7 mouse cellular contexts compared by ENCODE assay signal in genomic region chr3:122618991-122619930, GRCm38 (mm10). TPM values are rescaled to one million over a fixed set of nuclear protein-coding genes. Genes with fewer than 3 reads are reported as not detected.
DNase-seq lines count a peak whose midpoint lies in the region; ATAC-seq lines count a peak whose summit lies in the region.

Gene Fnbp1l, minus strand, starts transcription at chr3:122619715.

- peak within 1 kb of the TSS; percentile 98 for H3K27ac ChIP-seq in limb, embryonic 11.5 days (replicated peaks; ENCODE audit: low read depth, low read length)
- peak within 1 kb of the TSS; percentile 97 for H3K27ac ChIP-seq in midbrain, embryonic 12.5 days (replicated peaks)

- peak; percentile 86 for ATAC-seq in limb, embryonic 11.5 days (ENCODE audit: insufficient number of reproducible peaks, low FRiP score, low TSS enrichment, low read depth)
- peak; percentile 90 for ATAC-seq in midbrain, embryonic 12.5 days (ENCODE audit: low FRiP score, low read depth)

- DNase-seq in adrenal gland, adult (ENCODE audit: inconsistent age in 2 of 2, low spot score in 1 of 2) = peak; percentile 85 to 94
- peak; percentile 92 for DNase-seq in embryo, embryonic 11 days
- peak; percentile 98 for DNase-seq in heart, adult 11 months
- peak; percentile 72 for DNase-seq in kidney, adult 11 months
- peak; percentile 91 for DNase-seq in limb, embryonic 11.5 days (ENCODE audit: low spot score)
- DNase-seq in spleen, postnatal 4 days (ENCODE audit: low spot score in 2 of 2) = peak; percentile 34 to 72

- peaks cover 15% of the 10 kb centered on the region for H3K4me1 ChIP-seq in limb, embryonic 11.5 days (ENCODE audit: control insufficient read depth, insufficient read depth, low read length)
- peaks cover 30% of the 10 kb centered on the region for H3K4me1 ChIP-seq in midbrain, embryonic 12.5 days

- peak within 1 kb of the TSS; percentile 96 for H3K4me3 ChIP-seq in limb, embryonic 11.5 days (ENCODE audit: low read depth, low read length)
- peak within 1 kb of the TSS; percentile 97 for H3K4me3 ChIP-seq in midbrain, embryonic 12.5 days

- H3K27me3 ChIP-seq in limb, embryonic 11.5 days (ENCODE audit: control insufficient read depth, insufficient read depth, low read length) = no peaks in the 10 kb centered on the region
- H3K27me3 ChIP-seq in midbrain, embryonic 12.5 days = no peaks in the 10 kb centered on the region

- peak within 1 kb of the TSS; percentile 78 for H3K4me2 ChIP-seq in limb, embryonic 11.5 days (ENCODE audit: low read depth, severe bottlenecking)
- peak within 1 kb of the TSS; percentile 79 for H3K4me2 ChIP-seq in midbrain, embryonic 12.5 days (replicated peaks)

- WGBS in limb, embryonic 11.5 days = under 1% methylated on average over 93 of the region's 118 CpGs
- 2% methylated on average over 49 of the region's 118 CpGs for WGBS in midbrain, embryonic 12.5 days

- H3K9ac ChIP-seq in limb, embryonic 11.5 days (ENCODE audit: low read length) = peak within 1 kb of the TSS; percentile 100
- peak within 1 kb of the TSS; percentile 99 for H3K9ac ChIP-seq in midbrain, embryonic 12.5 days (replicated peaks)

- H3K36me3 ChIP-seq in limb, embryonic 11.5 days (ENCODE audit: control insufficient read depth, insufficient read depth, low read length) = no peaks in the 10 kb centered on the region
- no peaks in the 10 kb centered on the region for H3K36me3 ChIP-seq in midbrain, embryonic 12.5 days

- H3K9me3 ChIP-seq in limb, embryonic 11.5 days (ENCODE audit: control insufficient read depth, low read length) = no peaks in the 10 kb centered on the region
- no peaks in the 10 kb centered on the region for H3K9me3 ChIP-seq in midbrain, embryonic 12.5 days

RNA-seq across cellular contexts. Expression of gene Fnbp1l, which starts in this region (rescaled TPM):
- polyA plus RNA-seq in limb, embryonic 11.5 days (2014; fragmentation: Nextera tagmentation; extraction: Ambion mirVana) = 81.3 and 86.4 TPM in 2 replicates
- polyA plus RNA-seq in midbrain, embryonic 12.5 days (2016; fragmentation: Nextera tagmentation; extraction: Ambion mirVana) = 111 and 129 TPM in 2 replicates

Comparison
In these comparisons a context has a peak if more than half of its experiments do, and no peak if none do; other contexts are left out.
1. Peak in every context shown above with its lines: DNase-seq, ATAC-seq, H3K4me3 ChIP-seq and H3K27ac ChIP-seq.